Mouse (Mus musculus): Measurements from ENCODE around the gene Slc5a2.

Gene Slc5a2

GRCm38 (mm10) chr7:128298481-128299342 lies 33.3 kb downstream of the Slc5a2 start:
- no peak for DNase-seq (ENCODE audit: low read depth, low spot score)

GRCm38 (mm10) chr7:128300952-128301351 lies 35.5 kb downstream of the Slc5a2 start:
- no peak for DNase-seq (ENCODE audit: low read depth, low spot score)

GRCm38 (mm10) chr7:128302151-128302550 lies 36.7 kb downstream of the Slc5a2 start:
- no peak for DNase-seq (ENCODE audit: low read depth, low spot score)

- DNase-seq (ENCODE audit: low read depth, low spot score): no peak
Measured at GRCm38 (mm10) chr7:128304198-128304597, 38.7 kb downstream of the Slc5a2 start.

- no peak for DNase-seq (ENCODE audit: low read depth, low spot score)
Measured at GRCm38 (mm10) chr7:128304907-128305306, 39.5 kb downstream of the Slc5a2 start.

- DNase-seq (ENCODE audit: low read depth, low spot score): no peak
Measured at GRCm38 (mm10) chr7:128307851-128308250, 42.4 kb downstream of the Slc5a2 start.

GRCm38 (mm10) chr7:128309216-128309615 lies 43.8 kb downstream of the Slc5a2 start:
- DNase-seq (ENCODE audit: low read depth, low spot score): no peak

- no peak for DNase-seq (ENCODE audit: low read depth, low spot score)
Measured at GRCm38 (mm10) chr7:128309776-128310175, 44.3 kb downstream of the Slc5a2 start.

- no peak for DNase-seq (ENCODE audit: low read depth, low spot score)
Measured at GRCm38 (mm10) chr7:128310229-128310688, 44.8 kb downstream of the Slc5a2 start.

- DNase-seq (ENCODE audit: low read depth, low spot score): no peak
Measured at GRCm38 (mm10) chr7:128311263-128311662, 45.8 kb downstream of the Slc5a2 start.

- DNase-seq (ENCODE audit: low read depth, low spot score): no peak
Measured at GRCm38 (mm10) chr7:128311811-128312210, 46.4 kb downstream of the Slc5a2 start.

GRCm38 (mm10) chr7:128312375-128313059 lies 47.1 kb downstream of the Slc5a2 start:
- DNase-seq (ENCODE audit: low read depth, low spot score): no peak

GRCm38 (mm10) chr7:128313601-128314000 lies 48.1 kb downstream of the Slc5a2 start:
- DNase-seq (ENCODE audit: low read depth, low spot score): no peak

- no peak for DNase-seq (ENCODE audit: low read depth, low spot score)
Measured at GRCm38 (mm10) chr7:128314491-128314890, 49.0 kb downstream of the Slc5a2 start.

GRCm38 (mm10) chr7:128317011-128317410 lies 51.6 kb downstream of the Slc5a2 start:
- DNase-seq (ENCODE audit: low read depth, low spot score): no peak

GRCm38 (mm10) chr7:128319140-128319539 lies 53.7 kb downstream of the Slc5a2 start:
- DNase-seq (ENCODE audit: low read depth, low spot score): no peak

- no peak for DNase-seq (ENCODE audit: low read depth, low spot score)
Measured at GRCm38 (mm10) chr7:128320219-128320816, 54.9 kb downstream of the Slc5a2 start.

- no peak for DNase-seq (ENCODE audit: low read depth, low spot score)
Measured at GRCm38 (mm10) chr7:128321260-128321659, 55.8 kb downstream of the Slc5a2 start.

Data from embryo, embryonic 11.5 days (tissue).